Mouse (Mus musculus): ENCODE results near the gene Vwa7. TPM values are rescaled to one million over a fixed set of nuclear protein-coding genes. Genes with fewer than 3 reads are reported as not detected.

Gene Vwa7
- polyA plus RNA-seq, 1 experiment from 2014 or later = 0.15 TPM

- Histone ChIP-seq H3K27ac (no peak within 1 kb of the TSS), H3K27me3 (replicated peaks) (peaks cover 26% of the 10 kb centered on the region), H3K4me2 (replicated peaks) (peak within 1 kb of the TSS; percentile 61), H3K9ac (peak within 1 kb of the TSS; percentile 40; the same call in 1 of the 2 replicates), H3K4me3 (peak within 1 kb of the TSS; percentile 26), H3K9me3 (no peaks in the 10 kb centered on the region), H3K4me1 (peaks cover 24% of the 10 kb centered on the region), H3K36me3 (peaks cover 27% of the 10 kb centered on the region)
- 2% methylated on average over 48 of the region's 48 CpGs for WGBS
- ATAC-seq (ENCODE audit: low FRiP score, low read depth) = no peak
Observed at GRCm38 (mm10) chr17:35064951-35065947, 48.9 kb downstream of the Vwa7 start, which contains the start of gene Ly6g6c. Ly6g6c (plus strand) TSS chr17:35065388.

GRCm38 (mm10) chr17:35066084-35066483 is 49.7 kb downstream of the Vwa7 start, which contains the start of gene Mpig6b:
Mpig6b (minus strand) TSS chr17:35066184.
- Histone ChIP-seq H3K27ac (no peak within 1 kb of the TSS), H3K36me3 (peaks cover 21% of the 10 kb centered on the region), H3K4me3 (peak within 1 kb of the TSS; percentile 26), H3K9ac (peak within 1 kb of the TSS; percentile 40; the same call in 1 of the 2 replicates), H3K4me2 (replicated peaks) (peak within 1 kb of the TSS; percentile 61), H3K27me3 (replicated peaks) (peaks cover 26% of the 10 kb centered on the region), H3K9me3 (no peaks in the 10 kb centered on the region), H3K4me1 (peaks cover 16% of the 10 kb centered on the region)
- no peak for ATAC-seq (ENCODE audit: low FRiP score, low read depth)
- WGBS = 49% methylated on average over 10 of the region's 10 CpGs

- Histone ChIP-seq H3K27me3 (replicated peaks) (peaks cover 26% of the 10 kb centered on the region), H3K4me3 (no peak overlapping the region), H3K9me3 (no peaks in the 10 kb centered on the region), H3K4me2 (replicated peaks) (no peak overlapping the region), H3K36me3 (peaks cover 1% of the 10 kb centered on the region; the same call in 1 of the 2 replicates), H3K9ac (no peak overlapping the region), H3K4me1 (peaks cover 16% of the 10 kb centered on the region), H3K27ac (no peak overlapping the region)
- WGBS = 87% methylated on average over 17 of the region's 17 CpGs
- ATAC-seq (ENCODE audit: low FRiP score, low read depth) = no peak
Observed at GRCm38 (mm10) chr17:35068213-35068914, 52.0 kb downstream of the Vwa7 start.

- Histone ChIP-seq H3K27me3 (replicated peaks) (peaks cover 16% of the 10 kb centered on the region), H3K4me1 (peaks cover 2% of the 10 kb centered on the region; the same call in 1 of the 2 replicates), H3K9me3 (no peaks in the 10 kb centered on the region), H3K9ac (no peak overlapping the region), H3K36me3 (no peaks in the 10 kb centered on the region), H3K4me2 (replicated peaks) (no peak overlapping the region), H3K27ac (no peak overlapping the region), H3K4me3 (no peak overlapping the region)
- WGBS = 58% methylated on average over 6 of the region's 6 CpGs
- ATAC-seq (ENCODE audit: low FRiP score, low read depth) = no peak
Observed at GRCm38 (mm10) chr17:35070556-35071229, 54.3 kb downstream of the Vwa7 start.

GRCm38 (mm10) chr17:35071454-35071853 is 55.1 kb downstream of the Vwa7 start:
- no peak for ATAC-seq (ENCODE audit: low FRiP score, low read depth)

GRCm38 (mm10) chr17:35074097-35074496 is 57.7 kb downstream of the Vwa7 start:
- no peak overlapping the region for H3K27ac ChIP-seq
- H3K27me3 ChIP-seq (replicated peaks) = 0 out of 2 replicates have a peak, but pooled peaks cover 2% of the 10 kb centered on the region
- no peak overlapping the region for H3K4me2 ChIP-seq (replicated peaks)
- H3K4me1 ChIP-seq = peaks cover 18% of the 10 kb centered on the region
- H3K4me3 ChIP-seq = no peak overlapping the region
- 44% methylated on average over 17 of the region's 17 CpGs for WGBS
- H3K9me3 ChIP-seq = no peaks in the 10 kb centered on the region
- no peaks in the 10 kb centered on the region for H3K36me3 ChIP-seq
- H3K9ac ChIP-seq = no peak overlapping the region
- ATAC-seq (ENCODE audit: low FRiP score, low read depth) = no peak

More at GRCm38 (mm10) chr17:35071454-35071853, 55.1 kb downstream of the Vwa7 start:
- no peak overlapping the region for H3K9ac ChIP-seq
- H3K4me2 ChIP-seq (replicated peaks) = no peak overlapping the region
- H3K27me3 ChIP-seq (replicated peaks) = peaks cover 11% of the 10 kb centered on the region
- H3K36me3 ChIP-seq = no peaks in the 10 kb centered on the region
- no peak overlapping the region for H3K4me3 ChIP-seq
- whole genome bisulfite sequencing = 74% methylated on average over 9 of the region's 9 CpGs
- no peaks in the 10 kb centered on the region for H3K9me3 ChIP-seq
- 0 out of 2 replicates have a peak, but pooled peaks cover 1% of the 10 kb centered on the region for H3K4me1 ChIP-seq
- H3K27ac ChIP-seq = no peak overlapping the region

Other genes with a start within 250 kb of the Vwa7 start
- gene Cyp21a1, start 212.0 kb upstream of the Vwa7 start, polyA plus RNA-seq (2016; fragmentation: Nextera tagmentation; extraction: Ambion mirVana) = not detected in 2 replicates
- gene Stk19, start 179.6 kb upstream of the Vwa7 start, polyA plus RNA-seq (2016; fragmentation: Nextera tagmentation; extraction: Ambion mirVana) = 30.8 and 30.9 TPM in 2 replicates
- 64.1 and 66.2 TPM in 2 replicates for gene Dxo, start 179.6 kb upstream of the Vwa7 start, polyA plus RNA-seq (2016; fragmentation: Nextera tagmentation; extraction: Ambion mirVana)
- gene Skiv2l, start 166.4 kb upstream of the Vwa7 start, polyA plus RNA-seq (2016; fragmentation: Nextera tagmentation; extraction: Ambion mirVana) = 61.2 and 64.7 TPM in 2 replicates
- gene Nelfe, start 166.2 kb upstream of the Vwa7 start, polyA plus RNA-seq (2016; fragmentation: Nextera tagmentation; extraction: Ambion mirVana) = 95.9 and 98.6 TPM in 2 replicates
- 2.0 and 3.0 TPM in 2 replicates for gene Cfb, start 154.1 kb upstream of the Vwa7 start, polyA plus RNA-seq (2016; fragmentation: Nextera tagmentation; extraction: Ambion mirVana)
- gene Zbtb12, start 137.1 kb upstream of the Vwa7 start, polyA plus RNA-seq (2016; fragmentation: Nextera tagmentation; extraction: Ambion mirVana) = 11.5 and 12.0 TPM in 2 replicates
- gene Gm20547, start 134.5 kb upstream of the Vwa7 start, polyA plus RNA-seq (2016; fragmentation: Nextera tagmentation; extraction: Ambion mirVana) = not detected in 2 replicates
- 1.0 and 1.5 TPM in 2 replicates for gene C2, start 118.3 kb upstream of the Vwa7 start, polyA plus RNA-seq (2016; fragmentation: Nextera tagmentation; extraction: Ambion mirVana)
- gene Ehmt2, start 118.1 kb upstream of the Vwa7 start, polyA plus RNA-seq (2016; fragmentation: Nextera tagmentation; extraction: Ambion mirVana) = 113 and 117 TPM in 2 replicates
- gene Slc44a4, start 102.1 kb upstream of the Vwa7 start, polyA plus RNA-seq (2016; fragmentation: Nextera tagmentation; extraction: Ambion mirVana) = not detected in 2 replicates
- 24.4 and 27.3 TPM in 2 replicates for gene Neu1, start 85.3 kb upstream of the Vwa7 start, polyA plus RNA-seq (2016; fragmentation: Nextera tagmentation; extraction: Ambion mirVana)
- 0.26 TPM in 1 of 2 replicates, not detected in the other for gene Hspa1b, start 57.3 kb upstream of the Vwa7 start, polyA plus RNA-seq (2016; fragmentation: Nextera tagmentation; extraction: Ambion mirVana)
- gene Gm20481, start 46.7 kb upstream of the Vwa7 start, polyA plus RNA-seq (2016; fragmentation: Nextera tagmentation; extraction: Ambion mirVana) = not detected in 2 replicates
- 3.1 and 3.5 TPM in 2 replicates for gene Hspa1a, start 44.4 kb upstream of the Vwa7 start, polyA plus RNA-seq (2016; fragmentation: Nextera tagmentation; extraction: Ambion mirVana)
- 1.4 and 2.3 TPM in 2 replicates for gene Hspa1l, start 43.9 kb upstream of the Vwa7 start, polyA plus RNA-seq (2016; fragmentation: Nextera tagmentation; extraction: Ambion mirVana)
- 150 and 158 TPM in 2 replicates for gene Lsm2, start 34.7 kb upstream of the Vwa7 start, polyA plus RNA-seq (2016; fragmentation: Nextera tagmentation; extraction: Ambion mirVana)
- gene Vars, start 15.6 kb upstream of the Vwa7 start, polyA plus RNA-seq (2016; fragmentation: Nextera tagmentation; extraction: Ambion mirVana) = 118 and 119 TPM in 2 replicates
- 3.8 and 5.0 TPM in 2 replicates for gene Sapcd1, start 11.4 kb downstream of the Vwa7 start, polyA plus RNA-seq (2016; fragmentation: Nextera tagmentation; extraction: Ambion mirVana)
- gene Msh5, start 30.2 kb downstream of the Vwa7 start, polyA plus RNA-seq (2016; fragmentation: Nextera tagmentation; extraction: Ambion mirVana) = 3.1 and 4.1 TPM in 2 replicates
- gene Clic1, start 33.4 kb downstream of the Vwa7 start, polyA plus RNA-seq (2016; fragmentation: Nextera tagmentation; extraction: Ambion mirVana) = 169 and 178 TPM in 2 replicates
- 564 and 591 TPM in 2 replicates for gene Ddah2, start 42.5 kb downstream of the Vwa7 start, polyA plus RNA-seq (2016; fragmentation: Nextera tagmentation; extraction: Ambion mirVana)
- gene Ly6g6c, start 48.8 kb downstream of the Vwa7 start, polyA plus RNA-seq (2016; fragmentation: Nextera tagmentation; extraction: Ambion mirVana) = not detected in 2 replicates
- gene Mpig6b, start 49.6 kb downstream of the Vwa7 start, polyA plus RNA-seq (2016; fragmentation: Nextera tagmentation; extraction: Ambion mirVana) = 0.81 and 0.88 TPM in 2 replicates
- 0.38 and 0.57 TPM in 2 replicates for gene Ly6g6e, start 60.3 kb downstream of the Vwa7 start, polyA plus RNA-seq (2016; fragmentation: Nextera tagmentation; extraction: Ambion mirVana)
- 1.9 and 2.2 TPM in 2 replicates for gene Ly6g6d, start 61.5 kb downstream of the Vwa7 start, polyA plus RNA-seq (2016; fragmentation: Nextera tagmentation; extraction: Ambion mirVana)
- 0.23 and 0.84 TPM in 2 replicates for gene Ly6g6f, start 69.0 kb downstream of the Vwa7 start, polyA plus RNA-seq (2016; fragmentation: Nextera tagmentation; extraction: Ambion mirVana)
- 78.7 and 83.6 TPM in 2 replicates for gene Abhd16a, start 72.7 kb downstream of the Vwa7 start, polyA plus RNA-seq (2016; fragmentation: Nextera tagmentation; extraction: Ambion mirVana)
- gene Ly6g5c, start 91.7 kb downstream of the Vwa7 start, polyA plus RNA-seq (2016; fragmentation: Nextera tagmentation; extraction: Ambion mirVana) = not detected in 2 replicates
- gene Ly6g5b, start 98.8 kb downstream of the Vwa7 start, polyA plus RNA-seq (2016; fragmentation: Nextera tagmentation; extraction: Ambion mirVana) = 1.1 TPM in 2 replicates
- gene Gpank1, start 104.9 kb downstream of the Vwa7 start, polyA plus RNA-seq (2016; fragmentation: Nextera tagmentation; extraction: Ambion mirVana) = 24.9 and 28.0 TPM in 2 replicates
- gene Csnk2b, start 105.5 kb downstream of the Vwa7 start, polyA plus RNA-seq (2016; fragmentation: Nextera tagmentation; extraction: Ambion mirVana) = 289 and 295 TPM in 2 replicates
- 6.1 and 7.8 TPM in 2 replicates for gene D17H6S53E, start 109.8 kb downstream of the Vwa7 start, polyA plus RNA-seq (2016; fragmentation: Nextera tagmentation; extraction: Ambion mirVana)
- 0.32 and 0.93 TPM in 2 replicates for gene Apom, start 115.5 kb downstream of the Vwa7 start, polyA plus RNA-seq (2016; fragmentation: Nextera tagmentation; extraction: Ambion mirVana)
- 82.8 and 84.5 TPM in 2 replicates for gene Bag6, start 118.6 kb downstream of the Vwa7 start, polyA plus RNA-seq (2016; fragmentation: Nextera tagmentation; extraction: Ambion mirVana)
- gene Prrc2a, start 148.3 kb downstream of the Vwa7 start, polyA plus RNA-seq (2016; fragmentation: Nextera tagmentation; extraction: Ambion mirVana) = 205 and 224 TPM in 2 replicates
- 8.3 and 9.1 TPM in 2 replicates for gene Aif1, start 159.5 kb downstream of the Vwa7 start, polyA plus RNA-seq (2016; fragmentation: Nextera tagmentation; extraction: Ambion mirVana)
- 6.8 and 7.0 TPM in 2 replicates for gene Lst1, start 171.9 kb downstream of the Vwa7 start, polyA plus RNA-seq (2016; fragmentation: Nextera tagmentation; extraction: Ambion mirVana)
- gene Ltb, start 177.9 kb downstream of the Vwa7 start, polyA plus RNA-seq (2016; fragmentation: Nextera tagmentation; extraction: Ambion mirVana) = 0.39 and 0.57 TPM in 2 replicates
- 0.18 TPM in 1 of 2 replicates, not detected in the other for gene Tnf, start 185.4 kb downstream of the Vwa7 start, polyA plus RNA-seq (2016; fragmentation: Nextera tagmentation; extraction: Ambion mirVana)
- not detected in 2 replicates for gene Lta, start 188.8 kb downstream of the Vwa7 start, polyA plus RNA-seq (2016; fragmentation: Nextera tagmentation; extraction: Ambion mirVana)
- gene Gm16181, start 204.3 kb downstream of the Vwa7 start, polyA plus RNA-seq (2016; fragmentation: Nextera tagmentation; extraction: Ambion mirVana) = not detected in 2 replicates
- gene Atp6v1g2, start 217.1 kb downstream of the Vwa7 start, polyA plus RNA-seq (2016; fragmentation: Nextera tagmentation; extraction: Ambion mirVana) = 26.2 and 28.4 TPM in 2 replicates
- 10.6 and 11.5 TPM in 2 replicates for gene Nfkbil1, start 219.2 kb downstream of the Vwa7 start, polyA plus RNA-seq (2016; fragmentation: Nextera tagmentation; extraction: Ambion mirVana)
- 511 and 522 TPM in 2 replicates for gene Ddx39b, start 225.2 kb downstream of the Vwa7 start, polyA plus RNA-seq (2016; fragmentation: Nextera tagmentation; extraction: Ambion mirVana)
- 55.7 and 58.8 TPM in 2 replicates for gene H2-D1, start 246.2 kb downstream of the Vwa7 start, polyA plus RNA-seq (2016; fragmentation: Nextera tagmentation; extraction: Ambion mirVana)